Mouse (Mus musculus) cerebellum, adult 2 months (tissue): Measurements from ENCODE around the gene 5730522E02Rik.

Experiments used
- CTCF ChIP-seq: fragments of 200-500 bp; IDR thresholded peaks from 2 replicates; pipeline ENCODE4 v1.5.1; 2011; ENCODE audit warnings: low read depth, mild to moderate bottlenecking, control low read depth, low read length, moderate library complexity, borderline replicate concordance; ENCODE audit not compliant: insufficient read depth
- POLR2A ChIP-seq: fragments of 200-500 bp; IDR thresholded peaks from 2 replicates; pipeline ENCODE4 v1.6.1; 2011; ENCODE audit warnings: low read length, control low read depth, borderline replicate concordance; ENCODE audit not compliant: insufficient read depth

DNA sequence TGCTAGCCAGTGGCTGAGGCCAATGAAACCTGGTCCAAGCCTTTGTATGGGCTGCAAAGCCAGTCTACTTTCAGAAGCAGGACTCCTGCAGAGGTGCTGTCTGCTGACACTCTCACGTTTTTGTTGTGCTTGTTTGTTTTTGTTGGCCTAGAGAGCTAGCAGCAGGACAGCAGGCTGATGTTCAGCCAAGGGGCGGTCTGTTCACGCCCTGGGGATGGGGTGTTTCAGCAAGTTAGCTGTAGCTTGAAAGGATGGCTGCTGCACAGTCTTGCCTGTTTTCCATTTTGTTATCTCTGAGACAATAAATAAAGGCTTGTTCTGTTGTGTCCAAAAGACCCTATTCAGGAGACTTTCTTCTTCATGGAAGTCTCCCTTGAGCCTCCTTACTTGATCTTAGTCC, 618.3 kb downstream of the 5730522E02Rik start:
- TF ChIP-seq POLR2A (no peak), CTCF (no peak)
